Mouse (Mus musculus): ENCODE measurements around the gene Tpp1. TPM values are rescaled to one million over a fixed set of nuclear protein-coding genes. Genes with fewer than 3 reads are reported as not detected.
A peak's percentile ranks its signal among the peaks of the same experiment; 100 is the strongest.

The Tpp1 gene
- polyA plus RNA-seq, 1 experiment from 2014 or later: 79.6 TPM

GRCm38 (mm10) chr7:105772331-105772730, 20.3 kb upstream of the Tpp1 start:
- no peak overlapping the region for H3K4me3 ChIP-seq (ENCODE audit: low read depth, low read length)
- no peak overlapping the region for H3K27ac ChIP-seq (replicated peaks; ENCODE audit: low read depth, low read length)
- 97% methylated on average over 15 of the region's 15 CpGs for WGBS
- no peak for DNase-seq (ENCODE audit: low spot score)
- H3K36me3 ChIP-seq (ENCODE audit: control insufficient read depth, insufficient read depth, low read length): peaks cover 52% of the 10 kb centered on the region
- no peak overlapping the region for H3K9ac ChIP-seq (ENCODE audit: low read depth, low read length)
- H3K9me3 ChIP-seq (ENCODE audit: control insufficient read depth, low read length): no peaks in the 10 kb centered on the region
- H3K4me1 ChIP-seq (ENCODE audit: control insufficient read depth, insufficient read depth, low read length): peaks cover 15% of the 10 kb centered on the region
- H3K4me2 ChIP-seq (ENCODE audit: low read depth, low read length): no peak overlapping the region
- H3K27me3 ChIP-seq (replicated peaks; ENCODE audit: control insufficient read depth, insufficient read depth, low read length): no peaks in the 10 kb centered on the region
- no peak for ATAC-seq (ENCODE audit: low read depth)

DNA sequence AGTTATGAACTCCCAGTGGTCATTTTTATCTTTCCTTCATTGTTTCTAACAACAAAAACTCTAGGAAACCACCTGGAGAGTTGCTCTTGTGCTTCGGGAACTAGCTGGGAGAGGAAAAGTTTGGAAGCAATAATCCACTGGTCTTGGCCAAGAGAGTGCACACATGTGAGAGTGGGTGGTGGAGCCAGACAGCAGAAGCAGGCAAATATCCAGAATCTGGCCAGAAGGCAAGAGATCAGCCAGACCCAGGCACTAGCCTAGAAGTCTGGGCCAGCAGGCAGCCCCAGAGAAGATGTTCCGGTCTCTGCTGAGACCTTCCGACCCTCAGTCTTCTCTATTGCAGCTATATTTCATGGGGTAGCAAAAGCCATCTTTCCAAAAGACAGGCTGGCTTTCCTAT, 17.9 kb upstream of the Tpp1 start:
- Histone ChIP-seq H3K9me3 (ENCODE audit: control insufficient read depth, low read length) (no peaks in the 10 kb centered on the region), H3K27ac (replicated peaks; ENCODE audit: low read depth, low read length) (no peak overlapping the region), H3K4me1 (ENCODE audit: control insufficient read depth, insufficient read depth, low read length) (peaks cover 5% of the 10 kb centered on the region; the same call in 1 of the 2 replicates), H3K4me2 (ENCODE audit: low read depth, low read length) (no peak overlapping the region), H3K9ac (ENCODE audit: low read depth, low read length) (no peak overlapping the region), H3K36me3 (ENCODE audit: control insufficient read depth, insufficient read depth, low read length) (peaks cover 65% of the 10 kb centered on the region), H3K4me3 (ENCODE audit: low read depth, low read length) (no peak overlapping the region), H3K27me3 (replicated peaks; ENCODE audit: control insufficient read depth, insufficient read depth, low read length) (no peaks in the 10 kb centered on the region)
- 79% methylated on average over 3 of the region's 3 CpGs for WGBS
- ATAC-seq (ENCODE audit: low read depth) (no peak), DNase-seq (ENCODE audit: low spot score) (no peak)

DNA sequence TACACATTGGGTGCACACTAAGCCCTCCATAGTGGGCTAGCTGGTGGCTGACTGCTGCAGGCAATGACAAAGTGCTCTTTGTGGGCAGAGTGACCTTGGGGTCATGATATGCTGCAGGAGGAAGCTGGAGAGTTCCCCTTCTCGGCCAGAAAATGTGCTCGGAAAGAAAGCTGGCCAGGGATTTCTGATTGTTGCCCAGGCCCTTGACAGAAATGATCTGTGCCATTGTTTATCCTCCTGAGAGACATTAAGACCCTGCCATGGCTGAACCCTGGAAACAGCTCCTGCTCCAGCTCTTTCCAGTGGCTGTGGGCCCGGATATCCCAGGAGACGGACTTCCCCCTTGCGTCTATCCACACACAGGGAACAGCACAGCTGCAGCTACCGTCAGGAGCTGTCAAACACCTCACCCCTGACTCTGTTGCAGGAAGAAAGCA, 15.7 kb upstream of the Tpp1 start:
- DNase-seq (ENCODE audit: low spot score) (no peak), ATAC-seq (ENCODE audit: low read depth) (no peak; the same call in 1 of the 2 replicates)
- 13% methylated on average over 6 of the region's 6 CpGs for WGBS
- Histone ChIP-seq H3K4me3 (ENCODE audit: low read depth, low read length) (no peak overlapping the region), H3K4me2 (ENCODE audit: low read depth, low read length) (no peak overlapping the region), H3K36me3 (ENCODE audit: control insufficient read depth, insufficient read depth, low read length) (peaks cover 83% of the 10 kb centered on the region), H3K4me1 (ENCODE audit: control insufficient read depth, insufficient read depth, low read length) (peaks cover 5% of the 10 kb centered on the region; the same call in 1 of the 2 replicates), H3K9ac (ENCODE audit: low read depth, low read length) (no peak overlapping the region), H3K27ac (replicated peaks; ENCODE audit: low read depth, low read length) (peak overlapping the region; percentile 39), H3K9me3 (ENCODE audit: control insufficient read depth, low read length) (no peaks in the 10 kb centered on the region), H3K27me3 (replicated peaks; ENCODE audit: control insufficient read depth, insufficient read depth, low read length) (no peaks in the 10 kb centered on the region)

DNA sequence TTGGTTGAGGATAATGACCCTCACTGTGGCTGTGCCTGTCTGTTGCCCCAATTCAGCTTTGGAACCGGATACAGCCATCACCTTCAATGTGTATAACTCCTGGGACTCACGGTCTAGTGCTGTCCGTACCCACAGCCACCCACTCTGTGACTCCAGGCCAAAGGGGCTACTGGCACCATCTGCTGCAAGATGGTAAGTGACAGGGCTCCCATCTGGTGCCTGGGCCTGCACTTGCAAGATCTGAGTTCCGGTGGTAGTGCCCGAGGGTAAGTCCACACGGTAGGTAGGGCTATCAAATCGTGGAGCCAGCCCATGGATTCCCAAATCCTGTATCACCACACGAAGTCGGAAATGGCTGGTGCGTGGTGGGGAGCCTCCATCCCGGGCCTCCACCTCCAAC, 12.3 kb upstream of the Tpp1 start:
- Histone ChIP-seq H3K36me3 (ENCODE audit: control insufficient read depth, insufficient read depth, low read length) (peaks cover 78% of the 10 kb centered on the region), H3K27me3 (replicated peaks; ENCODE audit: control insufficient read depth, insufficient read depth, low read length) (no peaks in the 10 kb centered on the region), H3K4me1 (ENCODE audit: control insufficient read depth, insufficient read depth, low read length) (peaks cover 5% of the 10 kb centered on the region; the same call in 1 of the 2 replicates), H3K4me2 (ENCODE audit: low read depth, low read length) (no peak overlapping the region), H3K9me3 (ENCODE audit: control insufficient read depth, low read length) (no peaks in the 10 kb centered on the region), H3K4me3 (ENCODE audit: low read depth, low read length) (no peak overlapping the region), H3K9ac (ENCODE audit: low read depth, low read length) (no peak overlapping the region), H3K27ac (replicated peaks; ENCODE audit: low read depth, low read length) (no peak overlapping the region)
- DNase-seq (ENCODE audit: low spot score) (no peak), ATAC-seq (ENCODE audit: low read depth) (no peak)
- WGBS: 91% methylated on average over 11 of the region's 11 CpGs

DNA sequence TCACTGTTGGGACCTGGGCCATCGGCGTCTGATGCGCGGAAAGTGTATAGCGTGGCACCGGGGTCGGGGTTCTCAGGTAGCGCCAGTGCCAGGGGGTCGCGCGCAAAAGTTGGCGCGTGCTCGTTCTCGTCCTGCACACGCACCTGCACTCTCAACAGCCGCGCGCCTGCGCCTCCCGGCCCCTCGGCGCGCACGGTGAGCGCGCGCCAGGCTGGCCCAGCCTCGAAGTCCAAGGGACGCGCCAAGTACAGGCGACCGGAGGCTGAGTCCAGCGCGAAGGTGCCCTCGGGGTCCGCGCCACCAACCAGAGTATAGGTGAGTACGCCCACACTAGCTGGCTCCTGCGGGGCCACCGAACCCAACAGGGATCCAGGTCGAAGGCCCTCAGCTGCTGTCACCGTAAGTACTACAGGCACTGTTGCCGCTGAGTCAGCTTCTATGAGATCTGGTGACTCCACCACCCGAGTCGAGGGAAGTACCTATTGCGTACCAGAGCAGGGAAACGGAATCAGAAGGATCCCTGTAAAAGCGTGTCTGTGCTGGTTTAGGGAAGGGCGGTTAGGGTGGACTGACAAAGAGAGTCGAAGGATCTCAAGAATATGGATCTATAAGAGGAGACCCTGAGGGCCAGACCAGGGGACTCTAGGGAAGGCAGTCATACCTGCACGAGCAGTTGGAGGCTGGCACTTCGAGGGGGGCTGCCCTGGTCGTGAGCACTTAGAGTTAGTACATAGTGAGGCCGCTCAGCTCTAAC, 10.7 kb upstream of the Tpp1 start:
- Histone ChIP-seq H3K9me3 (ENCODE audit: control insufficient read depth, low read length) (no peaks in the 10 kb centered on the region), H3K9ac (ENCODE audit: low read depth, low read length) (no peak overlapping the region), H3K4me3 (ENCODE audit: low read depth, low read length) (no peak overlapping the region), H3K27ac (replicated peaks; ENCODE audit: low read depth, low read length) (no peak overlapping the region), H3K4me1 (ENCODE audit: control insufficient read depth, insufficient read depth, low read length) (no peaks in the 10 kb centered on the region), H3K4me2 (ENCODE audit: low read depth, low read length) (peak overlapping the region; percentile 26; the same call in 1 of the 2 replicates), H3K27me3 (replicated peaks; ENCODE audit: control insufficient read depth, insufficient read depth, low read length) (no peaks in the 10 kb centered on the region), H3K36me3 (ENCODE audit: control insufficient read depth, insufficient read depth, low read length) (peaks cover 87% of the 10 kb centered on the region)
- no peak for DNase-seq (ENCODE audit: low spot score)
- peak; percentile 8; the same call in 1 of the 2 replicates for ATAC-seq (ENCODE audit: low read depth)
- WGBS: 44% methylated on average over 51 of the region's 55 CpGs

DNA sequence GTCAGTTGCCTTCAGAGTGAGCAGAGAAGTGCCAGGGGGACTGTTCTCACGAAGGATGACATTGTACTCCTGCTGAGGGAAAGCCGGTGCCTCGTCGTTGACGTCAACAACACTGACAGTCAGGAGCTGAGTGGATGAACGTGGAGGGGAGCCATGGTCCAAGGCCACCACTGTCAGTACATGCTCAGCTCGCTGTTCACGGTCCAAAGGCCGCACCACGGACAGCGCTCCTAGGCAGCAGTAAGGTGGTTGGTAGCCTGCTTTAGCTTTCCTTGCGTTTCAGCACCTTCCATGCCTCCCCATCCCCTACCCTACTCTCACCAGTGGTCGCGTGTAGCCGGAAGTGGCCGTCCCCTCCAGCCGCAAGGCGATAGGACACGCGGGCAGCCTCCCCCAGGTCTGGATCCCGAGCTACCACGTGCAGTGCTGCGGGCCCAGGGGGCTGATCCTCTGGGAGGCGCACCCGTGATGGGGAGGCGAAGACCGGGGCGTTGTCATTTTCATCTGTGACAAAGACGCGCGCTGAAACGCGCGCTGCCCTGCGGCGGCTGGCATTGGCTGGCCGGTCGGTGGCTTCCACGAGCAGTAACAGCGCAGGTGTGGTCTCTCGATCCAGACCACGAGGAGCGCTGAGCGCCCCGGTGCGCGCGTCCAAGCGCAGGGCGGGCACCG, 9.9 kb upstream of the Tpp1 start:
- H3K9me3 ChIP-seq (ENCODE audit: control insufficient read depth, low read length): no peaks in the 10 kb centered on the region
- DNase-seq (ENCODE audit: low spot score) (no peak), ATAC-seq (ENCODE audit: low read depth) (peak; percentile 17; the same call in 1 of the 2 replicates)
- H3K27ac ChIP-seq (replicated peaks; ENCODE audit: low read depth, low read length): no peak overlapping the region
- WGBS: 37% methylated on average over 46 of the region's 51 CpGs
- peaks cover 93% of the 10 kb centered on the region for H3K36me3 ChIP-seq (ENCODE audit: control insufficient read depth, insufficient read depth, low read length)
- no peak overlapping the region for H3K9ac ChIP-seq (ENCODE audit: low read depth, low read length)
- H3K4me1 ChIP-seq (ENCODE audit: control insufficient read depth, insufficient read depth, low read length): no peaks in the 10 kb centered on the region
- H3K27me3 ChIP-seq (replicated peaks; ENCODE audit: control insufficient read depth, insufficient read depth, low read length): no peaks in the 10 kb centered on the region
- H3K4me3 ChIP-seq (ENCODE audit: low read depth, low read length): no peak overlapping the region
- H3K4me2 ChIP-seq (ENCODE audit: low read depth, low read length): peak overlapping the region; percentile 26; the same call in 1 of the 2 replicates

GRCm38 (mm10) chr7:105753281-105753680, 1.2 kb upstream of the Tpp1 start:
- H3K27ac ChIP-seq (replicated peaks; ENCODE audit: low read depth, low read length): no peak overlapping the region; the same call in 1 of the 2 replicates
- ATAC-seq (ENCODE audit: low read depth) (no peak), DNase-seq (ENCODE audit: low spot score) (no peak)
- no peak overlapping the region for H3K4me2 ChIP-seq (ENCODE audit: low read depth, low read length)
- WGBS: 92% methylated on average over 10 of the region's 10 CpGs
- no peak overlapping the region for H3K9ac ChIP-seq (ENCODE audit: low read depth, low read length)
- peaks cover 70% of the 10 kb centered on the region for H3K36me3 ChIP-seq (ENCODE audit: control insufficient read depth, insufficient read depth, low read length)
- H3K4me3 ChIP-seq (ENCODE audit: low read depth, low read length): no peak overlapping the region
- no peaks in the 10 kb centered on the region for H3K9me3 ChIP-seq (ENCODE audit: control insufficient read depth, low read length)
- H3K4me1 ChIP-seq (ENCODE audit: control insufficient read depth, insufficient read depth, low read length): peaks cover 9% of the 10 kb centered on the region; the same call in 1 of the 2 replicates
- no peaks in the 10 kb centered on the region for H3K27me3 ChIP-seq (replicated peaks; ENCODE audit: control insufficient read depth, insufficient read depth, low read length)

GRCm38 (mm10) chr7:105752716-105753115, 681 bp upstream of the Tpp1 start:
- ATAC-seq (ENCODE audit: low read depth): peak; percentile 17

More at GRCm38 (mm10) chr7:105752716-105753115, 681 bp upstream of the Tpp1 start:
- peaks cover 70% of the 10 kb centered on the region for H3K36me3 ChIP-seq (ENCODE audit: control insufficient read depth, insufficient read depth, low read length)
- H3K9ac ChIP-seq (ENCODE audit: low read depth, low read length): no peak overlapping the region
- WGBS: 81% methylated on average over 2 of the region's 2 CpGs
- no peak overlapping the region for H3K4me2 ChIP-seq (ENCODE audit: low read depth, low read length)
- peaks cover 9% of the 10 kb centered on the region; the same call in 1 of the 2 replicates for H3K4me1 ChIP-seq (ENCODE audit: control insufficient read depth, insufficient read depth, low read length)
- H3K9me3 ChIP-seq (ENCODE audit: control insufficient read depth, low read length): no peaks in the 10 kb centered on the region
- no peaks in the 10 kb centered on the region for H3K27me3 ChIP-seq (replicated peaks; ENCODE audit: control insufficient read depth, insufficient read depth, low read length)
- DNase-seq (ENCODE audit: low spot score): no peak
- H3K27ac ChIP-seq (replicated peaks; ENCODE audit: low read depth, low read length): no peak overlapping the region; the same call in 1 of the 2 replicates
- H3K4me3 ChIP-seq (ENCODE audit: low read depth, low read length): no peak overlapping the region

Data from embryonic facial prominence, embryonic 14.5 days (tissue).